Mouse (Mus musculus) ovary, postnatal 10 days (tissue): ENCODE results near the gene Atp10a.

Source experiments
- DNase-seq: peaks from one replicate; pipeline ENCODE4 v3.0.0; 2022; ENCODE audit warnings: low spot score

The Atp10a gene

GRCm38 (mm10) chr7:58655866-58656265, at the start of gene Atp10a:
TSS of gene Atp10a (plus strand) at chr7:58656166.
- no peak for DNase-seq

DNA sequence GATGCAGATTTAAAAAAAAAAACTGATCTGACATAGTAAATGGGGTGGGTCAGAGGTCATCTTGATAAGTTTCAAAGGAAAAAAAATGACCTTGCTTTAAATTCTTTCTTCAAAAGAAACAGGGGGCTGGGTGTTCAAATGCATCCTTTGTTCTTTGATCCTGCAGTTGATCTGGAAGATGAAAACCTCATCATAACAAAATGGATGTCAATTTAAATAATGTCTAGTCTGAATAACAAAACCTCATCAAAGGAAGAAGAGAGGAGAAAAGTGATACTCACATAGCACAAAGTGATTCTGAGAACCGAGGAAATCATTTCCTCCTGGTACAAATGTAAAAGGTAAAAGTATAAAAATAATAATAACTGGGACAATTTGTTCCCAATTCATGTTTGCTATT, 37.9 kb upstream of the Atp10a start:
- no peak for DNase-seq

- DNase-seq = no peak
These were observed 29.4 kb upstream of the Atp10a start for GRCm38 (mm10) chr7:58626305-58627155.

- no peak for DNase-seq
These were observed 28.6 kb upstream of the Atp10a start for GRCm38 (mm10) chr7:58627381-58627780.

- DNase-seq = no peak
These were observed 26.7 kb upstream of the Atp10a start for GRCm38 (mm10) chr7:58629233-58629632.

- DNase-seq = no peak
These were observed 22.3 kb upstream of the Atp10a start for GRCm38 (mm10) chr7:58633683-58634082.

- no peak for DNase-seq
These were observed 16.3 kb upstream of the Atp10a start for GRCm38 (mm10) chr7:58639676-58640075.

DNA sequence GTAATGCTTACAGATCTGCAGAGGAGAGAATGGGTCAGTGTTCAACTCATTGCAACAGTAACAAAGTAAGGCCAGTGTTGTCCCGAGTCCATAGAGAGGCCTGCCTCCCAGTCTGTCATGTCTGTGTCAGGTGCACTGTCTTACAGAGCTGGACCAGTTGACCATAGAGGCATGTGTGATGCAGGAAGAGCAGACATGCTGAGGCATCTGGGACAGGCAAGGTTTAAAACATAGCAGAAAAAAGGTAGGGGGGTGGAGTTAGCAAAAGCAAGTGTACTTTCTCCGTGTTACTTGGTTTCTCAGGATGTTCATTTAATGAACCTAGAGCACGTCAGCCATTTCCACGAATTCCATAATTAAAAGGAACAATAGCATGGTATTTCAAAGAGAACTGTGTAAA, 15.5 kb upstream of the Atp10a start:
- DNase-seq = no peak

DNA sequence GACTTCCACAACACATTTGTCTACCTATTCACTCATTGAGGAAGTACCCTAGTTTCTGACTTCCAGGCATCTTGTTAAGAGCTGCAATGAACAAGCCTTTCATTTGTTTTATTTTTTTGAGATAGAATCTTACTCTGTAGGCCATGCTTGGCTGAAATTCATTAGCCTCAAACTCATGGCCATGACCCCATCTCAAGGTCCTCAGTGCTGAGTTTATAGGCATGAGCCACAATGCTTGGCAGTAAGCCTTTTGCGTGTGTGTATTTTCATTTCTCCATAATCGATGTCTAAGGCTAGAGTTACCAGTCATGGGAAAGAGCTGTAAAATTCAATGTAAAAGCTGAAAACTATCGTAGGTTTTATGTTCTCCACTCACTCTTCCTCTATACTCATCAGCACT, 14.1 kb upstream of the Atp10a start:
- no peak for DNase-seq

DNA sequence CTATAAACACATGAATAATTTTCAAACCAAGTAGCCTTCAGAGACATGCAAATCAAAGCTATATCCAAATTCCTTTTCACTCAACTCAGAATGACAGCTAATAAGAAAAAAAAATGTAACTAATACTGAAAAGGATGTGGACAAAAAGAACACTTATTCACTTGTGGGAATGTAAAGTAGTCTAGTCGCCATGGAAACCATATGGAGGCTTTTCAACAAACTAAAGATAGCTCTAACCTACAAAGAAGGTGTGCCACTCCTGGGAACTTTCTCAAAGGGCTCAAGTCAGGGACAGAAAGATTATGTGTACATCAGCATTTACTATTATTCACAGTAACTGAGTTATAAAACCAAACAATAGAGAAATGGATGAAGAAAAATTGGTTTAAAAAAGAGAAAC, 8.6 kb upstream of the Atp10a start:
- DNase-seq = no peak

GRCm38 (mm10) chr7:58657913-58658789, 2.2 kb downstream of the Atp10a start:
- peak; percentile 48 for DNase-seq

- DNase-seq = no peak
These were observed 2.9 kb downstream of the Atp10a start for GRCm38 (mm10) chr7:58658790-58659405.

- no peak for DNase-seq
These were observed 4.1 kb downstream of the Atp10a start for GRCm38 (mm10) chr7:58660046-58660445.

- no peak for DNase-seq
These were observed 4.7 kb downstream of the Atp10a start for GRCm38 (mm10) chr7:58660665-58661064.

DNA sequence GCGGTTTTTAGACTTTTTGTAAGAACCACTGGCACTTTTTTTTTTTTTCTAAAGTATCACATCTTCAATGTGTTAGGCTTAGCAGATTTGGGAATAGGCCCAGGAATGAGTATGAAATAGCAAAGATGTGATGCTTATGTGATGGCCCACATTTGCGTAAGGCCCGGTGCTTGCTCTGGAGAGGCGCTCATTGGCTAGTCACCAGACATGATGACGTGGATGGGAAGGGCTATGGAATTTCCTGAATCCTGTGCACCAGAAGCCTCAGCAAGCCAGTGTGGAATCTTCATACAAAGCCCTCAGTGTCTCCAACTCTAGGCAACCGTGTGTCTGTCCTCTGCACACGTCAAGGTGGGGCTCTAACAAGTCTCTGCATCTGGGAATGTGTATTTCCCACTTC, 5.1 kb downstream of the Atp10a start:
- DNase-seq = no peak

- no peak for DNase-seq
These were observed 12.7 kb downstream of the Atp10a start for GRCm38 (mm10) chr7:58668617-58669016.

DNA sequence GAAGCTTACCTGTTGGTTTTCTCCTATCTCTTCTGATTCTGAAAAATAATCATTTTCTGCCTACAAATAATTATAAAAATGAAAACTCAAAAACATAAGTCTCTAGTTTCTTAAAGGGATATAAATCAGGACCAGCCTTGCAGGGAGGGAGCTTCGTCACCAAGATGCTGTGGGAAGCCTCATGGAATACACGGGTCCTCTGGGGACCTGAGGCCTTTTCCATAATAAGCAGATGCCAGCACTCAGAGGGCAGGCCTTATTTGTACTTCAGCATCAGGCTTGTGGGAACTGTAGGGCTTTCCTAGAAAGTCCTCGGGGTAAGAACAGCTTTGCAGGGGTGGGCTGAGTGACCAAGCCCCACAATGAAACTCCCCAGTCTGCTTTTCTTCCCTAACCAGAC, 20.1 kb downstream of the Atp10a start:
- no peak for DNase-seq

DNA sequence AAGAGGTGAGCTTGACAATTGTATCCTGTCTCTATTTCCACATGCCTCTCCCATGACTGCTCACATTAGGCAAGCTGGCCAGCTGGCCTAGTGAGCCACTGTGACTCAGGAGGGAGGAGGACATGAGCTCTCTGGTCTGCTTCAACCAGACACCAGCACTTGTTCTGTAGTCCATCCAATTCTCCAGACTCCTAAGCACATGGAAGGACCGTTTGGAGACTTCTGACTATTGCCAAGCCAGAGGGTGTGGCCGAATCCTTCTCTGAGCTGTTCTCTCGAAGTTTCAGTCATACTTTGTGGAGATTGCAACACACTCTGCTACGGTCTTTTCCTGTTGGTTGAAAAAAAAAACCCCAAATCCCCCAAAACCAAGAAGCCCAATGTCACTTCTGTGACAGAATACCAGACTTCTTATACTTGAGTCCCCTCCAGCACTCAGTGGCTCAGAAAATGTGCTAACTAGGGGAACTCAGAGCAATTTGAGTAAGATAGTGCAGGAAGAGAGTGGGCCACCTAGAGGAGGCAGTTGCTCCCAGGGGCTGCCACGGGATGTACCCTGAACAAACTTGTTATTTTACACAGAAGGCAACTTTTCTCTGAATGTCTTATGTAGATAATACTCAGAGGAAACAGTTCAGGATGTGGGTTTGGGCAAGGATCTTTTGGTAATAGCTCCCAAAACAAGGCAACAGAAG, 21.3 kb downstream of the Atp10a start:
- DNase-seq = no peak

- DNase-seq = no peak
These were observed 30.0 kb downstream of the Atp10a start for GRCm38 (mm10) chr7:58685967-58686366.

DNA sequence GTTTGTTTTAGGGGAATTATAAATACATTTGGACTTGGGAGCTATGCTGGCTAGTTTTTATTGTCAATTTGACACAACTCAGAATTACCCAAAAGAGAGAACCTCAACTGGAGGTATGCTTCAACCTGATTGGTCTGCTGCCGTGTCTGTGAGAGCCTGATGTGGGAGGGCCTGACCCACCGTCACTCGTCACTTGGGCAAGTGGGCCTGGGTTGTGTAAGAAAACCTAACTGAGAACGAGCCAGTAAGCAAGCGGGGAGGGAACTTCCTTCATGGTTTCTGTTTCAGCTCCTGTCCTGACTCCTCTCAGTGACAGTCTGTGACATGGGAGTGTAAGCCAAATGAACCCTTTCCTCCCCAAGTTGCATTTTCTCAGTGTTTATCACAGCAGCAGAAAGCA, 30.6 kb downstream of the Atp10a start:
- DNase-seq = no peak

DNA sequence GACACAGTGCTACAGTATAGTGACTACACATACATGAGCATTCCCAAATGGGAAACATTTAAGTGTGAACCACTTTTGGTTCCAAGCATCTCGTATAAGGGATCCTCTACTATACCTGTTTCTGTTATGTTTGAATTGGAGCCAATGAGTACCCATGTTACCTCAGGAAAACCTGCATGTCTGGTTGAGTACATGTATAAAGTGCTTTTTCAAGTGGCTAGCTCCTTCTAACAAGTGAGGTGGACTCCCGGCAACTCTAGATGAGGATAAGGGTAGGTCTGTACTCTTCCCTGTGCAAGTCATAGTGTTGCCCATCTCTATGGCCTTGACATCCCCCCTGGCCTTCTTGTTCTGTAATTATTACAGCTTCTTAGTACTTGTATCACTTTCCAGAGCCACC, 31.0 kb downstream of the Atp10a start:
- DNase-seq = no peak
